Mouse (Mus musculus) cortical plate, adult 2 months (tissue): ENCODE data around the gene Hspd1.

ENCODE experiments used
- CTCF ChIP-seq: fragments of 200-500 bp; IDR thresholded peaks from 2 replicates; pipeline ENCODE4 v1.5.1; 2011; ENCODE audit warnings: mild to moderate bottlenecking, control low read depth, low read length; ENCODE audit not compliant: insufficient read depth; ENCODE audit errors: extremely low read depth
- POLR2A ChIP-seq: fragments of 200-500 bp; IDR thresholded peaks from 2 replicates; pipeline ENCODE4 v1.6.1; 2011; ENCODE audit warnings: mild to moderate bottlenecking, low read length, control low read depth; ENCODE audit not compliant: insufficient read depth; ENCODE audit errors: extremely low read depth

GRCm38 (mm10) chr1:55089498-55090064 is 1.5 kb upstream of the Hspd1 start:
- TF ChIP-seq POLR2A (no peak), CTCF (no peak)
